Comparison of ENCODE assay signal across 11 mouse cellular contexts in the genomic region with DNA sequence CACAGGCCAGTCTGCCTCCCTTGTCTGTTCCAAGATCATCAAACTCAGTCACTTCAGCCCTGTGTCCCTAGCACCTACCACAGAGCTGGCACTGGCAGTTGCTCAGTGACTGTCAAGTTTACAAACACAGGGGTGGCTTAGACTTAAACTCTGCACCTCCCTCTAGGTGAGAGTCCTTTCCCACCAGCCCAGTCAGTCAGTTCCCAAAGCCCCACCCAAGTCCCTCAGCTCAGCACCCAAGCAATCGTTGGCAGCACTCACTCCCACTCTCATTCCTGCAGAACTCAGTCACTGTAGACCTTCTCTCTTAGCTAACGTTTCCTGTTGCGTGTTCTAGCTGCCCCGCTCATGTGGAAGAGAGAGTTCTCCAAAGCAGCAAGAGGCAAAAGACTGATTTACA. TPM values are rescaled to one million over a fixed set of nuclear protein-coding genes. Genes with fewer than 3 reads are reported as not detected.
DNase-seq lines count a peak whose midpoint lies in the region; ATAC-seq and TF ChIP-seq lines count a peak whose summit lies in the region.
"Had no signal": no experiment of that assay in that cellular context is flagged by ENCODE, and none has a peak within 500 bp of the region (broad histone marks: within the 10 kb centered on the region; RNA-seq: fewer than 3 reads in every experiment).

No protein-coding gene starts in this region.

- no peak for DNase-seq in heart, postnatal 0 days (ENCODE audit: low spot score)
- DNase-seq in heart, adult 18-20 months = no peak
- DNase-seq in midbrain, embryonic 11.5 days (ENCODE audit: low spot score, missing footprints) = peak; percentile 31
- DNase-seq in midbrain, postnatal 0 days (ENCODE audit: low spot score) = no peak
- DNase-seq in naive thymus-derived CD4-positive, alpha-beta T cell, adult 2 months (ENCODE audit: low read depth) = peak; percentile 62
- DNase-seq in ovary, postnatal 36 days (ENCODE audit: low spot score) = no peak
- DNase-seq: right cerebral cortex, postnatal 4 days had no signal

- no peaks in the 10 kb centered on the region for H3K9me3 ChIP-seq in heart, postnatal 0 days (replicated peaks; ENCODE audit: control insufficient read depth, low read length)
- H3K9me3 ChIP-seq in midbrain, embryonic 11.5 days (ENCODE audit: control insufficient read depth, low read length) = no peaks in the 10 kb centered on the region
- no peaks in the 10 kb centered on the region for H3K9me3 ChIP-seq in midbrain, postnatal 0 days (ENCODE audit: low read length)
- no peaks in the 10 kb centered on the region for H3K9me3 ChIP-seq in hindbrain, embryonic 16.5 days (ENCODE audit: control insufficient read depth, low read length)
- H3K9me3 ChIP-seq: heart, embryonic 15.5 days had no signal

- TF ChIP-seq EP300 in heart, postnatal 0 days (IDR thresholded peaks at IDR 0.05; ENCODE audit: low read depth) = no peak

- H3K36me3 ChIP-seq in heart, postnatal 0 days (replicated peaks; ENCODE audit: control insufficient read depth, insufficient read depth, low read length) = no peaks in the 10 kb centered on the region
- no peaks in the 10 kb centered on the region for H3K36me3 ChIP-seq in midbrain, embryonic 11.5 days (ENCODE audit: control insufficient read depth, insufficient read depth, low read length)
- H3K36me3 ChIP-seq in midbrain, postnatal 0 days (ENCODE audit: insufficient read depth, low read length) = peaks cover 12% of the 10 kb centered on the region
- H3K36me3 ChIP-seq in hindbrain, embryonic 16.5 days (ENCODE audit: control insufficient read depth, insufficient read depth, low read length) = peaks cover 7% of the 10 kb centered on the region; the same call in 1 of the 2 replicates
- H3K36me3 ChIP-seq: heart, embryonic 15.5 days had no signal

- no peak overlapping the region for H3K9ac ChIP-seq in heart, postnatal 0 days (replicated peaks; ENCODE audit: low read depth, low read length)
- no peak overlapping the region for H3K9ac ChIP-seq in midbrain, embryonic 11.5 days (ENCODE audit: low read length)
- no peak overlapping the region for H3K9ac ChIP-seq in midbrain, postnatal 0 days (replicated peaks; ENCODE audit: low read length, poor library complexity, severe bottlenecking)
- H3K9ac ChIP-seq in hindbrain, embryonic 16.5 days (ENCODE audit: low read depth, low read length) = no peak overlapping the region
- H3K9ac ChIP-seq: heart, embryonic 15.5 days had no signal

- H3K4me1 ChIP-seq in heart, postnatal 0 days (ENCODE audit: control insufficient read depth, insufficient read depth) = no peaks in the 10 kb centered on the region
- no peaks in the 10 kb centered on the region for H3K4me1 ChIP-seq in midbrain, embryonic 11.5 days (ENCODE audit: control insufficient read depth, insufficient read depth, low read length)
- H3K4me1 ChIP-seq in midbrain, postnatal 0 days (ENCODE audit: insufficient read depth, low read length) = no peaks in the 10 kb centered on the region
- no peaks in the 10 kb centered on the region for H3K4me1 ChIP-seq in hindbrain, embryonic 16.5 days (ENCODE audit: control insufficient read depth, insufficient read depth, low read depth, low read length)

- H3K4me2 ChIP-seq in heart, postnatal 0 days (ENCODE audit: low read depth, low read length) = peak overlapping the region; percentile 10; the same call in 1 of the 2 replicates
- H3K4me2 ChIP-seq in midbrain, embryonic 11.5 days = no peak overlapping the region
- no peak overlapping the region for H3K4me2 ChIP-seq in midbrain, postnatal 0 days (ENCODE audit: low read depth, low read length, poor library complexity, severe bottlenecking)
- no peak overlapping the region for H3K4me2 ChIP-seq in hindbrain, embryonic 16.5 days (ENCODE audit: low read length)
- H3K4me2 ChIP-seq: heart, embryonic 15.5 days had no signal

- no peak overlapping the region for H3K4me3 ChIP-seq in heart, postnatal 0 days (ENCODE audit: low read depth, low read length)
- H3K4me3 ChIP-seq in midbrain, embryonic 11.5 days (ENCODE audit: low read depth, low read length) = no peak overlapping the region
- no peak overlapping the region for H3K4me3 ChIP-seq in midbrain, postnatal 0 days (ENCODE audit: low read depth, low read length)
- H3K4me3 ChIP-seq in hindbrain, embryonic 16.5 days (ENCODE audit: low read length) = no peak overlapping the region
- H3K4me3 ChIP-seq: heart, embryonic 15.5 days; myocyte had no signal

- H3K27me3 ChIP-seq in heart, postnatal 0 days (ENCODE audit: control insufficient read depth, insufficient read depth, low read length) = no peaks in the 10 kb centered on the region
- no peaks in the 10 kb centered on the region for H3K27me3 ChIP-seq in midbrain, embryonic 11.5 days (ENCODE audit: control insufficient read depth, insufficient read depth, low read length)
- no peaks in the 10 kb centered on the region for H3K27me3 ChIP-seq in midbrain, postnatal 0 days (ENCODE audit: insufficient read depth, low read length)
- H3K27me3 ChIP-seq in hindbrain, embryonic 16.5 days (replicated peaks; ENCODE audit: control insufficient read depth, insufficient read depth, low read length) = no peaks in the 10 kb centered on the region
- H3K27me3 ChIP-seq: heart, embryonic 15.5 days had no signal

- TF ChIP-seq CTCF in heart, postnatal 0 days (IDR thresholded peaks at IDR 0.05; ENCODE audit: low read depth) = no peak
- no peak for TF ChIP-seq CTCF in midbrain, postnatal 0 days (IDR thresholded peaks at IDR 0.05)

- WGBS in heart, postnatal 0 days = 62% methylated on average over 4 of the region's 4 CpGs
- 90% methylated on average over 4 of the region's 4 CpGs for WGBS in midbrain, embryonic 11.5 days
- 91% methylated on average over 4 of the region's 4 CpGs for WGBS in midbrain, postnatal 0 days
- WGBS in hindbrain, embryonic 16.5 days = 91% methylated on average over 4 of the region's 4 CpGs

- no peak for ATAC-seq in heart, postnatal 0 days (ENCODE audit: insufficient read depth, low read depth)
- ATAC-seq in midbrain, embryonic 11.5 days (ENCODE audit: low FRiP score) = no peak
- no peak for ATAC-seq in midbrain, postnatal 0 days (ENCODE audit: low FRiP score)
- peak; percentile 63 for ATAC-seq in granulocyte monocyte progenitor cell, adult 5-6 weeks (replicated peaks; ENCODE audit: poor library complexity, severe bottlenecking)
- ATAC-seq in hindbrain, embryonic 16.5 days = no peak

- H3K27ac ChIP-seq in heart, postnatal 0 days (ENCODE audit: low read depth) = peak overlapping the region; percentile 5; the same call in 1 of the 2 replicates
- no peak overlapping the region for H3K27ac ChIP-seq in midbrain, embryonic 11.5 days (ENCODE audit: low read depth, low read length)
- H3K27ac ChIP-seq in midbrain, postnatal 0 days (ENCODE audit: low read depth, low read length) = no peak overlapping the region
- H3K27ac ChIP-seq in hindbrain, embryonic 16.5 days (ENCODE audit: low read depth, low read length) = no peak overlapping the region
- H3K27ac ChIP-seq: heart, embryonic 15.5 days had no signal

RNA-seq across cellular contexts. Expression of a gene that starts 18.1 kb away (rescaled TPM):
- total RNA-seq in heart, postnatal 0 days (2014; rRNA removed; ENCODE audit: low replicate concordance) = 10.8 and 11.4 TPM in 2 replicates
- polyA plus RNA-seq in heart, postnatal 0 days (2015; fragmentation: Nextera tagmentation; extraction: Ambion mirVana) = 2.2 and 3.5 TPM in 2 replicates
- total RNA-seq in heart, adult 18-20 months (2021) = 1 to 10 TPM; 5.8 to 7.2 TPM
- 17.8 and 18.1 TPM in 2 replicates for polyA plus RNA-seq in midbrain, embryonic 11.5 days (2014; fragmentation: Nextera tagmentation; extraction: Ambion mirVana)
- total RNA-seq in midbrain, postnatal 0 days (2014; rRNA removed) = 113 and 138 TPM in 2 replicates
- 53.7 and 57.0 TPM in 2 replicates for polyA plus RNA-seq in midbrain, postnatal 0 days (2015; fragmentation: Nextera tagmentation; extraction: Ambion mirVana)
- 13.9 and 19.5 TPM in 2 replicates for total RNA-seq in granulocyte monocyte progenitor cell, adult 5-6 weeks (2014; fragmentation: Nextera tagmentation)
- 5.9 and 7.5 TPM in 2 replicates for total RNA-seq in granulocyte monocyte progenitor cell, adult 5-6 weeks (2017)
- 27.8 and 28.5 TPM in 2 replicates for polyA plus RNA-seq in hindbrain, embryonic 16.5 days (2015; fragmentation: Nextera tagmentation; extraction: Ambion mirVana)

RNA-seq across cellular contexts. Expression of a gene that starts 39.1 kb away (rescaled TPM):
- 48.3 and 161 TPM in 2 replicates for total RNA-seq in heart, postnatal 0 days (2014; rRNA removed; ENCODE audit: low replicate concordance)
- 32.3 and 41.9 TPM in 2 replicates for polyA plus RNA-seq in heart, postnatal 0 days (2015; fragmentation: Nextera tagmentation; extraction: Ambion mirVana)
- 10 to 100 TPM; 32.0 to 33.3 TPM for total RNA-seq in heart, adult 18-20 months (2021)
- 72.3 and 83.0 TPM in 2 replicates for polyA plus RNA-seq in midbrain, embryonic 11.5 days (2014; fragmentation: Nextera tagmentation; extraction: Ambion mirVana)
- total RNA-seq in midbrain, postnatal 0 days (2014; rRNA removed) = 81.0 and 85.9 TPM in 2 replicates
- polyA plus RNA-seq in midbrain, postnatal 0 days (2015; fragmentation: Nextera tagmentation; extraction: Ambion mirVana) = 40.1 and 40.9 TPM in 2 replicates
- total RNA-seq in granulocyte monocyte progenitor cell, adult 5-6 weeks (2014; fragmentation: Nextera tagmentation) = 49.9 and 62.5 TPM in 2 replicates
- total RNA-seq in granulocyte monocyte progenitor cell, adult 5-6 weeks (2017) = 45.8 and 46.4 TPM in 2 replicates
- 28.3 and 35.1 TPM in 2 replicates for polyA plus RNA-seq in hindbrain, embryonic 16.5 days (2015; fragmentation: Nextera tagmentation; extraction: Ambion mirVana)

RNA-seq across cellular contexts. Expression of a gene that starts 59.6 kb away (rescaled TPM):
- 2.7 TPM in 1 of 2 replicates, not detected in the other for total RNA-seq in heart, postnatal 0 days (2014; rRNA removed; ENCODE audit: low replicate concordance)
- polyA plus RNA-seq in heart, postnatal 0 days (2015; fragmentation: Nextera tagmentation; extraction: Ambion mirVana) = 0.04 and 1.0 TPM in 2 replicates
- total RNA-seq in heart, adult 18-20 months (2021) = 1 to 10 TPM in 1 of 2 experiments, not detected in 1; 2.2 TPM
- 3.5 and 3.8 TPM in 2 replicates for polyA plus RNA-seq in midbrain, embryonic 11.5 days (2014; fragmentation: Nextera tagmentation; extraction: Ambion mirVana)
- 24.1 and 37.5 TPM in 2 replicates for total RNA-seq in midbrain, postnatal 0 days (2014; rRNA removed)
- 9.6 and 12.1 TPM in 2 replicates for polyA plus RNA-seq in midbrain, postnatal 0 days (2015; fragmentation: Nextera tagmentation; extraction: Ambion mirVana)
- not detected in 2 replicates for total RNA-seq in granulocyte monocyte progenitor cell, adult 5-6 weeks (2014; fragmentation: Nextera tagmentation)
- total RNA-seq in granulocyte monocyte progenitor cell, adult 5-6 weeks (2017) = not detected in 2 replicates
- polyA plus RNA-seq in hindbrain, embryonic 16.5 days (2015; fragmentation: Nextera tagmentation; extraction: Ambion mirVana) = 13.2 and 16.2 TPM in 2 replicates

Comparison
In these comparisons a context has a peak if more than half of its experiments do, and no peak if none do; other contexts are left out.
1. DNase-seq: peak in midbrain, embryonic 11.5 days (single experiment) and naive thymus-derived CD4-positive, alpha-beta T cell, adult 2 months (single experiment); none in heart, postnatal 0 days (single experiment), heart, adult 18-20 months (0 of 2), midbrain, postnatal 0 days (single experiment) and ovary, postnatal 36 days (single experiment).